Mouse (Mus musculus): ENCODE data around the gene Rab34.

DNA sequence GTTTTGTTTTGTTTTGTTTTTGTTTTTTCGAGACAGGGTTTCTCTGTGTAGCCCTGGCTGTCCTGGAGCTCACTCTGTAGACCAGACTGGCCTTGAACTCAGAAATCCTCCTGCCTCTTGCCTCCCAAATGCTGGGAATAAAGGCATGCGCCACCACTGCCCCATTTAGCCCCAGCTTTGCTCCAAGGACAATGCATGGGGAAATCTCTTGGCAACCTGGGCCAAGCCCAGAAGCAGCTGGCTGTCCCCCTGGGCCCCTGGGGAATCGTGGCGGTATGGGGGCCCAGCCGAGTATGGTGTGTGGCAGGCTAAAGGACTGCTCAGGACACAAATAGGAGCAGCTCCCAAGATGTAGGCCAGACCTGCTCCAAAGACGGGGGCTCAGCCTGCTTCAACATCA, 16.1 kb downstream of the Rab34 start:
- TF ChIP-seq CTCF (IDR thresholded peaks at IDR 0.05; ENCODE audit: borderline replicate concordance, control insufficient read depth, extremely low read depth, insufficient read depth, low read length, poor library complexity) (no peak), POLR2A (IDR thresholded peaks at IDR 0.05; ENCODE audit: control insufficient read depth, extremely low read depth, insufficient read depth, low read length, poor library complexity) (no peak)
